Mouse (Mus musculus) G1E (cell line): ENCODE results near the gene Tmem246.

Experiments used
- CTCF ChIP-seq: IDR thresholded peaks from 2 replicates; pipeline ENCODE4 v1.5.1; 2012; ENCODE audit warnings: low read depth, low read length, inconsistent platforms, mixed read lengths
- GATA1 ChIP-seq: IDR thresholded peaks from 2 replicates; pipeline ENCODE4 v1.6.1; 2012; ENCODE audit warnings: borderline replicate concordance, low read length, inconsistent platforms, mixed read lengths
- GATA2 ChIP-seq: IDR thresholded peaks from 2 replicates; pipeline ENCODE4 v1.6.1; 2012; ENCODE audit warnings: low read depth, low read length, inconsistent platforms, borderline replicate concordance
- POLR2AphosphoS5 ChIP-seq: IDR thresholded peaks from 2 replicates; pipeline ENCODE4 v1.6.1; 2012; ENCODE audit warnings: low read depth, low read length, inconsistent platforms; ENCODE audit not compliant: insufficient replicate concordance
- TAL1 ChIP-seq: conservative IDR thresholded peaks from 2 replicates; pipeline ENCODE4 v1.6.1; 2012; ENCODE audit warnings: low read depth, low read length, inconsistent platforms, mixed read lengths

GRCm38 (mm10) chr4:49536671-49537070 is 61.0 kb downstream of the Tmem246 start:
- no peak for TF ChIP-seq CTCF
- TF ChIP-seq GATA1, result no peak
- TF ChIP-seq GATA2, result no peak
- TF ChIP-seq POLR2AphosphoS5, result no peak
- TF ChIP-seq TAL1, result no peak
